Mouse (Mus musculus) kidney, embryonic 14.5 days (tissue): ENCODE measurements around the gene 4933417A18Rik. TPM values are rescaled to one million over a fixed set of nuclear protein-coding genes. Genes with fewer than 3 reads are reported as not detected.

Experiments used
- ATAC-seq: fragments of 200-750 bp; cut with Nextera tagmentation; 2 replicates; pipeline ENCODE4 v1.8.0; 2017; ENCODE audit warnings: moderate number of reproducible peaks, mild to moderate bottlenecking, moderate TSS enrichment, moderate library complexity; ENCODE audit not compliant: low FRiP score, low TSS enrichment
- H3K27ac ChIP-seq: fragments of 300-500 bp; sonication (generic); 2 replicates; pipeline ENCODE4 v1.5.1; 2014; ENCODE audit warnings: low read depth, mild to moderate bottlenecking, low read length, moderate library complexity, mixed read lengths
- H3K27me3 ChIP-seq: fragments of 300-500 bp; sonication (generic); 2 replicates; pipeline ENCODE4 v1.6.1; 2014; ENCODE audit warnings: mild to moderate bottlenecking, low read length; ENCODE audit not compliant: control insufficient read depth, insufficient read depth
- H3K36me3 ChIP-seq: fragments of 300-500 bp; sonication (generic); 2 replicates; pipeline ENCODE4 v1.6.1; 2014; ENCODE audit warnings: low read length, mixed read lengths; ENCODE audit not compliant: control insufficient read depth, insufficient read depth
- H3K4me1 ChIP-seq: fragments of 300-500 bp; sonication (generic); 2 replicates; pipeline ENCODE4 v1.6.1; 2014; ENCODE audit warnings: low read length, mixed read lengths; ENCODE audit not compliant: control insufficient read depth, insufficient read depth
- H3K4me2 ChIP-seq: fragments of 300-500 bp; sonication (generic); replicated peaks from 2 replicates; pipeline ENCODE4 v1.6.1; 2014; ENCODE audit warnings: low read depth, mild to moderate bottlenecking, low read length
- H3K4me3 ChIP-seq: fragments of 300-500 bp; sonication (generic); 2 replicates; pipeline ENCODE4 v1.5.1; 2014; ENCODE audit warnings: mild to moderate bottlenecking, low read length
- H3K9ac ChIP-seq: fragments of 300-500 bp; sonication (generic); 2 replicates; pipeline ENCODE4 v1.6.1; 2014; ENCODE audit warnings: low read depth, mild to moderate bottlenecking, low read length, moderate library complexity
- H3K9me3 ChIP-seq: fragments of 300-500 bp; sonication (generic); 2 replicates; pipeline ENCODE4 v1.6.1; 2016; ENCODE audit warnings: low read length; ENCODE audit not compliant: control insufficient read depth
- WGBS: fragments of 180-500 bp; shearing (Covaris S2); extraction: QIAGEN DNeasy Blood & Tissue Kit; methylation state at CpG from one replicate; pipeline ENCODE4 v1.1.7; 2014; 5-methylcytosine and 5-hydroxymethylcytosine counted together
- polyA plus RNA-seq: library from polyadenylated mRNA; unstranded; fragments of >200 nt; fragmentation: Nextera tagmentation; extraction: Ambion mirVana; gene quantifications from 2 replicates; pipeline ENCODE4 v1.2.1, GENCODE M21; 2014

The 4933417A18Rik gene
- polyA plus RNA-seq, 1 experiment from 2014 or later = not detected

GRCm38 (mm10) chr13:34991581-34992273, 67.5 kb downstream of the 4933417A18Rik start:
- Histone ChIP-seq H3K4me2 (no peak overlapping the region), H3K4me3 (no peak overlapping the region), H3K27me3 (no peaks in the 10 kb centered on the region), H3K36me3 (peaks cover 29% of the 10 kb centered on the region), H3K9me3 (no peaks in the 10 kb centered on the region), H3K9ac (no peak overlapping the region), H3K27ac (no peak overlapping the region), H3K4me1 (no peaks in the 10 kb centered on the region)
- 61% methylated on average over 4 of the region's 4 CpGs for WGBS
- ATAC-seq = no peak

GRCm38 (mm10) chr13:34993085-34993484, 68.9 kb downstream of the 4933417A18Rik start:
- Histone ChIP-seq H3K9me3 (no peaks in the 10 kb centered on the region), H3K4me1 (no peaks in the 10 kb centered on the region), H3K27me3 (no peaks in the 10 kb centered on the region), H3K9ac (peak overlapping the region; percentile 80; the same call in 1 of the 2 replicates), H3K4me2 (peak overlapping the region; percentile 65), H3K36me3 (peaks cover 18% of the 10 kb centered on the region), H3K27ac (no peak overlapping the region; the same call in 1 of the 2 replicates), H3K4me3 (peak overlapping the region; percentile 68)
- no peak for ATAC-seq
- 74% methylated on average over 4 of the region's 4 CpGs for WGBS

- peak overlapping the region; percentile 65 for H3K4me2 ChIP-seq
- H3K27me3 ChIP-seq = no peaks in the 10 kb centered on the region
- ATAC-seq = peak; percentile 61
- peak overlapping the region; percentile 68 for H3K4me3 ChIP-seq
- no peaks in the 10 kb centered on the region for H3K4me1 ChIP-seq
- WGBS = 1% methylated on average over 22 of the region's 22 CpGs
- peaks cover 2% of the 10 kb centered on the region; the same call in 1 of the 2 replicates for H3K9me3 ChIP-seq
- H3K9ac ChIP-seq = peak overlapping the region; percentile 80
- H3K27ac ChIP-seq = peak overlapping the region; percentile 88
- H3K36me3 ChIP-seq = peaks cover 14% of the 10 kb centered on the region
These were observed 69.4 kb downstream of the 4933417A18Rik start for GRCm38 (mm10) chr13:34993595-34993982.

GRCm38 (mm10) chr13:34993983-34994811, 70.0 kb downstream of the 4933417A18Rik start:
- Histone ChIP-seq H3K4me3 (peak overlapping the region; percentile 68), H3K36me3 (peaks cover 9% of the 10 kb centered on the region), H3K4me2 (peak overlapping the region; percentile 65), H3K9ac (peak overlapping the region; percentile 80), H3K4me1 (no peaks in the 10 kb centered on the region), H3K9me3 (peaks cover 5% of the 10 kb centered on the region; the same call in 1 of the 2 replicates), H3K27ac (peak overlapping the region; percentile 88), H3K27me3 (no peaks in the 10 kb centered on the region)
- ATAC-seq = peak; percentile 97
- under 1% methylated on average over 33 of the region's 33 CpGs for WGBS

- 56% methylated on average over 2 of the region's 2 CpGs for WGBS
- H3K4me3 ChIP-seq = no peak overlapping the region
- no peaks in the 10 kb centered on the region for H3K27me3 ChIP-seq
- H3K27ac ChIP-seq = no peak overlapping the region
- H3K9ac ChIP-seq = no peak overlapping the region
- H3K4me2 ChIP-seq = no peak overlapping the region
- no peak for ATAC-seq
- H3K4me1 ChIP-seq = no peaks in the 10 kb centered on the region
- peaks cover 5% of the 10 kb centered on the region; the same call in 1 of the 2 replicates for H3K9me3 ChIP-seq
- no peaks in the 10 kb centered on the region for H3K36me3 ChIP-seq
These were observed 71.7 kb downstream of the 4933417A18Rik start for GRCm38 (mm10) chr13:34995925-34996324.

Other genes with a start within 250 kb of the 4933417A18Rik start
- gene Fam50b, start 189.6 kb upstream of the 4933417A18Rik start, polyA plus RNA-seq = not detected in 2 replicates
- 66.4 and 89.3 TPM in 2 replicates for gene Prpf4b, start 49.1 kb upstream of the 4933417A18Rik start, polyA plus RNA-seq
- gene Fam217a, start 99 bp upstream of the 4933417A18Rik start, polyA plus RNA-seq = 5.1 and 6.0 TPM in 2 replicates
- 1.7 and 3.1 TPM in 2 replicates for gene Eci3, start 39.4 kb downstream of the 4933417A18Rik start, polyA plus RNA-seq
- gene Eci2, start 102.7 kb downstream of the 4933417A18Rik start, polyA plus RNA-seq = 139 and 141 TPM in 2 replicates